Mouse (Mus musculus) hindbrain, postnatal 0 days (tissue): ENCODE measurements around the gene Atp6v0a1. TPM values are rescaled to one million over a fixed set of nuclear protein-coding genes. Genes with fewer than 3 reads are reported as not detected.

Experiments used
- ATAC-seq: fragments of 200-750 bp; cut with Nextera tagmentation; 2 replicates; pipeline ENCODE4 v1.8.0; 2017; ENCODE audit warnings: mild to moderate bottlenecking, moderate TSS enrichment, moderate library complexity
- DNase-seq: peaks from one replicate; pipeline ENCODE4 v3.0.0-alpha.2; 2015; ENCODE audit warnings: low spot score
- H3K27ac ChIP-seq: fragments of 300-500 bp; sonication (generic); 2 replicates; pipeline ENCODE4 v1.5.1; 2014; ENCODE audit warnings: mild to moderate bottlenecking
- H3K27me3 ChIP-seq: fragments of 300-500 bp; sonication (generic); 2 replicates; pipeline ENCODE4 v1.6.1; 2014; ENCODE audit warnings: low read length, mixed read lengths; ENCODE audit not compliant: insufficient read depth
- H3K36me3 ChIP-seq: fragments of 300-500 bp; sonication (generic); 2 replicates; pipeline ENCODE4 v1.6.1; 2014; ENCODE audit warnings: low read length, mixed read lengths; ENCODE audit not compliant: insufficient read depth
- H3K4me1 ChIP-seq: fragments of 300-500 bp; sonication (generic); 2 replicates; pipeline ENCODE4 v1.6.1; 2014; ENCODE audit warnings: antibody characterized with exemption, low read length, mixed read lengths; ENCODE audit not compliant: insufficient read depth
- H3K4me2 ChIP-seq: fragments of 300-500 bp; sonication (generic); 2 replicates; pipeline ENCODE4 v1.6.1; 2014; ENCODE audit warnings: low read depth, mild to moderate bottlenecking, low read length, moderate library complexity, mixed read lengths
- H3K4me3 ChIP-seq: fragments of 300-500 bp; sonication (generic); 2 replicates; pipeline ENCODE4 v1.5.1; 2014; ENCODE audit warnings: low read length
- H3K9ac ChIP-seq: fragments of 300-500 bp; sonication (generic); replicated peaks from 2 replicates; pipeline ENCODE4 v1.6.1; 2014; ENCODE audit warnings: mild to moderate bottlenecking, low read length, moderate library complexity, mixed read lengths
- H3K9me3 ChIP-seq: fragments of 300-500 bp; sonication (generic); 2 replicates; pipeline ENCODE4 v1.6.1; 2016; ENCODE audit warnings: low read length, mixed read lengths
- CTCF ChIP-seq: IDR thresholded peaks from 2 replicates; pipeline ENCODE4 v1.5.1; 2016; ENCODE audit warnings: antibody characterized with exemption, control low read depth, low read depth
- WGBS: fragments of 180-500 bp; shearing (Covaris S2); extraction: QIAGEN DNeasy Blood & Tissue Kit; methylation state at CpG from one replicate; pipeline ENCODE4 v1.1.7; 2014; 5-methylcytosine and 5-hydroxymethylcytosine counted together
- polyA plus RNA-seq: library from polyadenylated mRNA; unstranded; fragments of >200 nt; fragmentation: Nextera tagmentation; extraction: Ambion mirVana; gene quantifications from 2 replicates; pipeline ENCODE4 v1.2.1, GENCODE M21; 2015
- total RNA-seq: library from RNA; depleted of rRNA; stranded (reverse); fragments of >200 nt; gene quantifications from 2 replicates; pipeline ENCODE4 v1.2.3, GENCODE M21; 2014

Atp6v0a1 gene
- total and polyA plus RNA-seq, 2 experiments from 2014 or later = 181 to 213 TPM

GRCm38 (mm10) chr11:100969744-100970556 lies 39.3 kb upstream of the Atp6v0a1 start:
- peak overlapping the region; percentile 54 for H3K9ac ChIP-seq
- H3K27me3 ChIP-seq = peaks cover 44% of the 10 kb centered on the region
- no peaks in the 10 kb centered on the region for H3K36me3 ChIP-seq
- ATAC-seq = no peak
- TF ChIP-seq CTCF = no peak
- peak overlapping the region; percentile 74; the same call in 1 of the 2 replicates for H3K27ac ChIP-seq
- peaks cover 12% of the 10 kb centered on the region for H3K4me1 ChIP-seq
- peak overlapping the region; percentile 67 for H3K4me2 ChIP-seq
- peak overlapping the region; percentile 43 for H3K4me3 ChIP-seq
- WGBS = 1% methylated on average over 65 of the region's 65 CpGs
- DNase-seq = peak; percentile 12
- no peaks in the 10 kb centered on the region for H3K9me3 ChIP-seq

- peaks cover 12% of the 10 kb centered on the region for H3K4me1 ChIP-seq
- H3K36me3 ChIP-seq = no peaks in the 10 kb centered on the region
- H3K27ac ChIP-seq = peak within 1 kb of the TSS; percentile 74; the same call in 1 of the 2 replicates
- peak; percentile 83; the same call in 1 of the 2 replicates for ATAC-seq
- DNase-seq = peak; percentile 76
- peaks cover 44% of the 10 kb centered on the region for H3K27me3 ChIP-seq
- peak within 1 kb of the TSS; percentile 43 for H3K4me3 ChIP-seq
- peak within 1 kb of the TSS; percentile 54 for H3K9ac ChIP-seq
- H3K9me3 ChIP-seq = no peaks in the 10 kb centered on the region
- no peak for TF ChIP-seq CTCF
- peak within 1 kb of the TSS; percentile 67 for H3K4me2 ChIP-seq
- 1% methylated on average over 20 of the region's 20 CpGs for WGBS
Measured at GRCm38 (mm10) chr11:100970557-100970937, 38.7 kb upstream of the Atp6v0a1 start, which contains the start of gene Cavin1. Gene Cavin1, minus strand, starts transcription at chr11:100970887.

GRCm38 (mm10) chr11:100971455-100971854 lies 37.8 kb upstream of the Atp6v0a1 start:
- H3K4me1 ChIP-seq = peaks cover 12% of the 10 kb centered on the region
- 70% methylated on average over 10 of the region's 10 CpGs for WGBS
- H3K9me3 ChIP-seq = no peaks in the 10 kb centered on the region
- H3K27ac ChIP-seq = no peak overlapping the region
- no peak for DNase-seq
- H3K9ac ChIP-seq = no peak overlapping the region
- H3K36me3 ChIP-seq = no peaks in the 10 kb centered on the region
- no peak for ATAC-seq
- no peak overlapping the region for H3K4me2 ChIP-seq
- H3K4me3 ChIP-seq = no peak overlapping the region
- peaks cover 44% of the 10 kb centered on the region for H3K27me3 ChIP-seq
- TF ChIP-seq CTCF = no peak

DNA sequence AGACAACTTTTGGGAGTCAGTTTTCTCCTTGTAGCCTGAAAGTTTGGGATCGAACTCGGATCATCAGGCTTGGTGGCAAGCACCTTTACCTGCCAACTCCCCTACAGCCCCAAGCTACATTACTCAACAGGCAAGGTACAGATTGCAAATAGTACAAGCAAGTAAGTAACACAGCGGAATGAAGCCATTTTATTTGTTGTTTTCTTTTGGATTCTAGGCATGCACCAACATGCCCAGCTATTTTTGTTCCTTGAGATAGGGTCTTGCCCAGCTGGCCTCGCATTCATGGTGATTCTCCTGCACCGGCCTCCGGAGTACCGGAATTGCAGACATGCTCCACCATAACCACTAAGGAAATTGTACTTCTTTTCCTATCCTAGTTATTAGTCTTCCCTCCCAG lies 36.0 kb upstream of the Atp6v0a1 start:
- ATAC-seq (no peak), DNase-seq (no peak)
- Histone ChIP-seq H3K4me1 (peaks cover 12% of the 10 kb centered on the region), H3K4me3 (no peak overlapping the region), H3K4me2 (no peak overlapping the region), H3K36me3 (no peaks in the 10 kb centered on the region), H3K9me3 (no peaks in the 10 kb centered on the region), H3K9ac (no peak overlapping the region), H3K27me3 (peaks cover 42% of the 10 kb centered on the region), H3K27ac (no peak overlapping the region)
- no peak for TF ChIP-seq CTCF
- WGBS = 87% methylated on average over 7 of the region's 7 CpGs

DNA sequence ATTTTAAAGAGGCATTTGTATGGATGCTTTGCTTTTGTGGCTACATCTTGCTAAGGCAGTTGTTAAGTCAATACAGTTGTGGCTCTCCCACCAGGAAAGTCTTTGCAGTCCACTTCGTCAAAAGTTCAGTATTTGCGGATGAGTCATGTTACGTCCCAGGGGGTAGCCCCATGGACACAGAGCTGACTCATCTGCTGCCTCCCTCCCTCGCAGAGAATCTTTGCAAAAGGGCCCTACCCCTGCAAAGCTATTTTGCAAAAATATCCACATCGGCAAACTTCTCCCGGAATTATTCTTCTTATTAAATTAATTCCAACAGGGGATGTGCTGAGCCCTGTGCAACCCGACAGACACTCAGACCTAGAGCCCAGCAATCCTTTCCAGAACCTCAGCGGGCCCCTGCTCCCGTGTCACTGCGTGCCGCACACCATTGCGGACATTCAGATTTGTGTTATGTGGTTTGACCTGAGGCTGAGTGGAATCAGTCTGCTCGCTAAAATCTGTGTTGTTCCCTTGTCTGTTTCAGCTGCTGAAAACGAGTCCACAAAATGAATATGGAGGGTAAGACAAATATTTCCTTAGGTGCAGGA lies 34.8 kb upstream of the Atp6v0a1 start:
- WGBS = 74% methylated on average over 14 of the region's 14 CpGs
- H3K27ac ChIP-seq = no peak overlapping the region
- no peak for DNase-seq
- ATAC-seq = no peak
- no peaks in the 10 kb centered on the region for H3K36me3 ChIP-seq
- H3K27me3 ChIP-seq = peaks cover 30% of the 10 kb centered on the region
- no peak overlapping the region for H3K9ac ChIP-seq
- no peak overlapping the region for H3K4me3 ChIP-seq
- H3K4me2 ChIP-seq = no peak overlapping the region
- peaks cover 9% of the 10 kb centered on the region for H3K4me1 ChIP-seq
- H3K9me3 ChIP-seq = no peaks in the 10 kb centered on the region
- TF ChIP-seq CTCF = no peak

GRCm38 (mm10) chr11:100975241-100975640 lies 34.0 kb upstream of the Atp6v0a1 start:
- no peak for DNase-seq
- 74% methylated on average over 7 of the region's 7 CpGs for WGBS
- no peak for ATAC-seq
- Histone ChIP-seq H3K36me3 (no peaks in the 10 kb centered on the region), H3K4me2 (no peak overlapping the region), H3K4me1 (peaks cover 2% of the 10 kb centered on the region), H3K9ac (no peak overlapping the region), H3K27me3 (peaks cover 23% of the 10 kb centered on the region), H3K4me3 (no peak overlapping the region), H3K9me3 (no peaks in the 10 kb centered on the region), H3K27ac (no peak overlapping the region)
- TF ChIP-seq CTCF = no peak
